Mouse (Mus musculus) MEL (cell line): ENCODE measurements around the gene Prdm11.

ENCODE experiments used
- BHLHE40 ChIP-seq: IDR thresholded peaks from 2 replicates; pipeline ENCODE4 v1.6.1; 2012; ENCODE audit warnings: low read depth, mild to moderate bottlenecking, inconsistent platforms, low read length, improper control_type of control experiment, borderline replicate concordance
- CTCF ChIP-seq, 3 experiments: IDR thresholded peaks in 2 of 3; conservative IDR thresholded peaks in 1 of 3; 2 replicates each; pipeline ENCODE4 v1.5.1; 2011 to 2012; ENCODE audit warnings: low read length in 3 of 3, low read depth in 2 of 3, mild to moderate bottlenecking in 2 of 3, improper control_type of control experiment in 1 of 3, inconsistent platforms in 1 of 3, mixed read lengths in 1 of 3, moderate library complexity in 1 of 3; ENCODE audit not compliant: control insufficient read depth in 1 of 3, insufficient read depth in 1 of 3, poor library complexity in 1 of 3, severe bottlenecking in 1 of 3
- MAFK ChIP-seq: IDR thresholded peaks from 2 replicates; pipeline ENCODE4 v1.6.1; 2011; ENCODE audit warnings: low read depth, mild to moderate bottlenecking, low read length, improper control_type of control experiment, borderline replicate concordance
- NELFE ChIP-seq: IDR thresholded peaks from 2 replicates; pipeline ENCODE4 v1.6.1; 2011; ENCODE audit warnings: low read depth, low read length, improper control_type of control experiment
- POLR2A ChIP-seq, 2 experiments: IDR thresholded peaks; 2 replicates each; pipeline ENCODE4 v1.6.1; 2011 to 2012; ENCODE audit warnings: low read length in 2 of 2, mild to moderate bottlenecking in 2 of 2, control low read depth in 1 of 2, improper control_type of control experiment in 1 of 2, low read depth in 1 of 2, moderate library complexity in 1 of 2; ENCODE audit not compliant: control insufficient read depth in 1 of 2, insufficient read depth in 1 of 2, poor library complexity in 1 of 2
- TAL1 ChIP-seq: IDR thresholded peaks from 2 replicates; pipeline ENCODE4 v1.6.1; 2012; ENCODE audit warnings: mild to moderate bottlenecking, inconsistent platforms, low read length, moderate library complexity, mixed read lengths
- ZC3H11A ChIP-seq: IDR thresholded peaks from 2 replicates; pipeline ENCODE4 v1.6.1; 2012; ENCODE audit warnings: low read depth, mild to moderate bottlenecking, inconsistent platforms, low read length, improper control_type of control experiment

- TF ChIP-seq CTCF (IDR thresholded peaks at IDR 0.05 in 2 of 3, conservative IDR thresholded peaks at IDR 0.05 in 1 of 3; ENCODE audit: control insufficient read depth in 1 of 3, insufficient read depth in 1 of 3, low read depth in 2 of 3, low read length in 3 of 3, poor library complexity in 1 of 3, severe bottlenecking in 1 of 3) (no peak), POLR2A (IDR thresholded peaks at IDR 0.05; ENCODE audit: control insufficient read depth in 1 of 2, insufficient read depth in 1 of 2, low read depth in 1 of 2, low read length in 2 of 2, poor library complexity in 1 of 2) (no peak), BHLHE40 (no peak), ZC3H11A (no peak), NELFE (no peak), MAFK (no peak), TAL1 (no peak)
Measured at GRCm38 (mm10) chr2:93030101-93030500, 15.9 kb downstream of the Prdm11 start.
